ENCODE assay signal across 17 mouse cellular contexts in the genomic region with DNA sequence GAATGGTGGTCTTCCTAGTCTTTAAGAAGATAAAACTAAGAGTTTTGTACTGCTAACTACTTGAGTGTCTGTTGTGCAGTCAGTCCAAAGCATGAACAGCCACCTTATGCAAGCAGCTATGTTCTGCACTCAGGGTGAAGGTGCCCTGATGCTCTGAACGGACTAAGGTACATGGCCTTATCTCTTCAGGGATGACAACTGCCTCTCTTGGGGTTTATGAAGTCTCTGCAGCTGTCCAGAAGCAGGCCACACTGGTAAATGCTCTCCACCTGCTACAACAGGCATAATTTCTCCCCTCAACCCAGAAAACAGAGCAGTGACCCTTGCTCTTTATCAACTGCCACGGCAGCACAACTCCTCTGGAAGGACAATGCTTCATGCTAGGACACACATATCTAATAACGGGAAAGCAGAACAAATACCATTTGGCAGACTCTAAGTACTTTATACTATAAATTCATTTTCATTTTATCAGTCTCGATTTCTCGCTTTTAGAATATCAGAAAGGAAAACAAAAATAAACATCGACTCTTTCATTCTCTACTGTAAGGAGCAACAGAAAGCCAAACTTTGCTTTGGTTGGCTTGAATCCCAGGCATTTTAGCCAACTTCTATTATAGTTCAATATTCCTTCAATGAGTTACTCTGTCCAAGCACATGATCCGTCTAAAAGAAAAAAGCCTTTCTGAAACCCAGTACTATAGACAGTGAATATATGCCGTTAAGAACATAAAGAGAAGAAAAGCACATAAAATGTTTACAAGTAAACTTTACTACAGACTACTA. TPM values are rescaled to one million over a fixed set of nuclear protein-coding genes. Genes with fewer than 3 reads are reported as not detected.
DNase-seq lines count a peak whose midpoint lies in the region; ATAC-seq and TF ChIP-seq lines count a peak whose summit lies in the region.
"Had no signal": no experiment of that assay in that cellular context is flagged by ENCODE, and none has a peak within 500 bp of the region (broad histone marks: within the 10 kb centered on the region; RNA-seq: fewer than 3 reads in every experiment).

No protein-coding gene starts in this region.

- H3K4me2 ChIP-seq in heart, embryonic 13.5 days = peak overlapping the region; percentile 25; the same call in 1 of the 2 replicates
- peak overlapping the region; percentile 6; the same call in 1 of the 2 replicates for H3K4me2 ChIP-seq in midbrain, postnatal 0 days (ENCODE audit: low read depth, low read length, poor library complexity, severe bottlenecking)
- no peak overlapping the region for H3K4me2 ChIP-seq in embryonic facial prominence, embryonic 13.5 days
- H3K4me2 ChIP-seq in liver, postnatal 0 days (ENCODE audit: low read depth, low read length) = peak overlapping the region; percentile 55
- no peak overlapping the region for H3K4me2 ChIP-seq in forebrain, embryonic 15.5 days (replicated peaks)
- H3K4me2 ChIP-seq: midbrain, embryonic 12.5 days; neural tube, embryonic 12.5 days had no signal

- WGBS in heart, embryonic 13.5 days = 45% methylated on average over 8 of the region's 8 CpGs
- 57% methylated on average over 8 of the region's 8 CpGs for WGBS in midbrain, postnatal 0 days
- 80% methylated on average over 8 of the region's 8 CpGs for WGBS in midbrain, embryonic 10.5 days
- 64% methylated on average over 8 of the region's 8 CpGs for WGBS in embryonic facial prominence, embryonic 13.5 days
- WGBS in liver, postnatal 0 days (ENCODE audit: insufficient replicate concordance) = 48% methylated on average over 8 of the region's 8 CpGs
- 60% methylated on average over 8 of the region's 8 CpGs for WGBS in forebrain, embryonic 15.5 days

- H3K4me3 ChIP-seq in heart, embryonic 13.5 days = no peak overlapping the region
- no peak overlapping the region for H3K4me3 ChIP-seq in midbrain, postnatal 0 days (ENCODE audit: low read depth, low read length)
- no peak overlapping the region for H3K4me3 ChIP-seq in midbrain, embryonic 10.5 days
- no peak overlapping the region for H3K4me3 ChIP-seq in embryonic facial prominence, embryonic 13.5 days
- H3K4me3 ChIP-seq in liver, postnatal 0 days (ENCODE audit: low read depth, low read length) = peak overlapping the region; percentile 4; the same call in 1 of the 2 replicates
- H3K4me3 ChIP-seq in forebrain, embryonic 15.5 days = no peak overlapping the region
- H3K4me3 ChIP-seq: layer of hippocampus, adult 2 months; midbrain, embryonic 12.5 days; neural tube, embryonic 12.5 days had no signal

- no peaks in the 10 kb centered on the region; the same call in 1 of the 2 replicates for H3K36me3 ChIP-seq in heart, embryonic 13.5 days
- no peaks in the 10 kb centered on the region for H3K36me3 ChIP-seq in midbrain, postnatal 0 days (ENCODE audit: insufficient read depth, low read length)
- no peaks in the 10 kb centered on the region for H3K36me3 ChIP-seq in midbrain, embryonic 10.5 days
- no peaks in the 10 kb centered on the region for H3K36me3 ChIP-seq in embryonic facial prominence, embryonic 13.5 days
- H3K36me3 ChIP-seq in liver, postnatal 0 days (replicated peaks; ENCODE audit: insufficient read depth, low read length) = no peaks in the 10 kb centered on the region
- no peaks in the 10 kb centered on the region for H3K36me3 ChIP-seq in forebrain, embryonic 15.5 days
- H3K36me3 ChIP-seq: midbrain, embryonic 12.5 days; neural tube, embryonic 12.5 days had no signal

- H3K9me3 ChIP-seq in heart, embryonic 13.5 days = no peaks in the 10 kb centered on the region
- H3K9me3 ChIP-seq in midbrain, postnatal 0 days (ENCODE audit: low read length) = no peaks in the 10 kb centered on the region
- H3K9me3 ChIP-seq in midbrain, embryonic 10.5 days (replicated peaks) = no peaks in the 10 kb centered on the region
- H3K9me3 ChIP-seq in embryonic facial prominence, embryonic 13.5 days = no peaks in the 10 kb centered on the region
- H3K9me3 ChIP-seq in liver, postnatal 0 days (ENCODE audit: low read length) = no peaks in the 10 kb centered on the region
- no peaks in the 10 kb centered on the region for H3K9me3 ChIP-seq in forebrain, embryonic 15.5 days
- H3K9me3 ChIP-seq: midbrain, embryonic 12.5 days; neural tube, embryonic 12.5 days had no signal

- intact Hi-C loops in heart, postnatal 25 days (cut with DNase I) = no loop called here

- no peak for TF ChIP-seq EP300 in liver, postnatal 0 days (IDR thresholded peaks at IDR 0.05; ENCODE audit: low read depth)

- H3K9ac ChIP-seq in heart, embryonic 13.5 days = peak overlapping the region; percentile 54; the same call in 1 of the 2 replicates
- no peak overlapping the region for H3K9ac ChIP-seq in midbrain, postnatal 0 days (replicated peaks; ENCODE audit: low read length, poor library complexity, severe bottlenecking)
- no peak overlapping the region for H3K9ac ChIP-seq in embryonic facial prominence, embryonic 13.5 days
- no peak overlapping the region for H3K9ac ChIP-seq in liver, postnatal 0 days (replicated peaks)
- H3K9ac ChIP-seq in forebrain, embryonic 15.5 days (replicated peaks) = no peak overlapping the region
- H3K9ac ChIP-seq: midbrain, embryonic 12.5 days; neural tube, embryonic 12.5 days had no signal

- no peak for TF ChIP-seq CTCF in midbrain, postnatal 0 days (IDR thresholded peaks at IDR 0.05)
- TF ChIP-seq CTCF in liver, postnatal 0 days (IDR thresholded peaks at IDR 0.05; ENCODE audit: low read depth) = no peak

- H3K27ac ChIP-seq in heart, embryonic 13.5 days (replicated peaks) = peak overlapping the region; percentile 48
- no peak overlapping the region for H3K27ac ChIP-seq in midbrain, postnatal 0 days (ENCODE audit: low read depth, low read length)
- H3K27ac ChIP-seq in midbrain, embryonic 10.5 days (replicated peaks) = no peak overlapping the region
- 0 out of 2 replicates have a peak overlapping the region, but pooled peaks have one; percentile 13 for H3K27ac ChIP-seq in embryonic facial prominence, embryonic 13.5 days
- peak overlapping the region; percentile 55 for H3K27ac ChIP-seq in liver, postnatal 0 days (ENCODE audit: low read depth)
- H3K27ac ChIP-seq in forebrain, embryonic 15.5 days (replicated peaks) = no peak overlapping the region
- H3K27ac ChIP-seq: layer of hippocampus, adult 2 months; midbrain, embryonic 12.5 days; neural tube, embryonic 12.5 days had no signal

- peaks cover 61% of the 10 kb centered on the region for H3K4me1 ChIP-seq in heart, embryonic 13.5 days
- peaks cover 5% of the 10 kb centered on the region; the same call in 1 of the 2 replicates for H3K4me1 ChIP-seq in midbrain, postnatal 0 days (ENCODE audit: insufficient read depth, low read length)
- H3K4me1 ChIP-seq in midbrain, embryonic 10.5 days = peaks cover 55% of the 10 kb centered on the region
- peaks cover 50% of the 10 kb centered on the region for H3K4me1 ChIP-seq in embryonic facial prominence, embryonic 13.5 days
- peaks cover 23% of the 10 kb centered on the region for H3K4me1 ChIP-seq in liver, postnatal 0 days (ENCODE audit: insufficient read depth)
- H3K4me1 ChIP-seq in forebrain, embryonic 15.5 days = peaks cover 32% of the 10 kb centered on the region

- DNase-seq in heart, postnatal 25 days (ENCODE audit: low spot score) = no peak
- no peak for DNase-seq in midbrain, postnatal 0 days (ENCODE audit: low spot score)
- DNase-seq in midbrain, embryonic 10.5 days (ENCODE audit: low spot score) = no peak
- DNase-seq in liver, postnatal 0 days = no peak
- no peak for DNase-seq in left cerebral cortex, adult 8-10 months (ENCODE audit: low spot score in 2 of 2)
- DNase-seq: adrenal gland, postnatal 14 days; cerebellum, adult 11 months; heart, postnatal 4 days; kidney, adult 18-20 months; lung, postnatal 10 days had no signal

- no peaks in the 10 kb centered on the region for H3K27me3 ChIP-seq in heart, embryonic 13.5 days (replicated peaks)
- H3K27me3 ChIP-seq in midbrain, postnatal 0 days (ENCODE audit: insufficient read depth, low read length) = no peaks in the 10 kb centered on the region
- H3K27me3 ChIP-seq in midbrain, embryonic 10.5 days (ENCODE audit: low read depth, poor library complexity, severe bottlenecking) = peaks cover 17% of the 10 kb centered on the region
- H3K27me3 ChIP-seq in embryonic facial prominence, embryonic 13.5 days = no peaks in the 10 kb centered on the region
- H3K27me3 ChIP-seq in liver, postnatal 0 days (ENCODE audit: insufficient read depth, low read length) = no peaks in the 10 kb centered on the region
- H3K27me3 ChIP-seq in forebrain, embryonic 15.5 days = no peaks in the 10 kb centered on the region
- H3K27me3 ChIP-seq: CH12.LX; midbrain, embryonic 12.5 days; neural tube, embryonic 12.5 days had no signal

- no peak for ATAC-seq in heart, embryonic 13.5 days (ENCODE audit: extremely low read depth, insufficient number of reproducible peaks, low FRiP score, low TSS enrichment)
- ATAC-seq in midbrain, postnatal 0 days (ENCODE audit: low FRiP score) = no peak
- no peak for ATAC-seq in embryonic facial prominence, embryonic 13.5 days (ENCODE audit: insufficient number of reproducible peaks, insufficient read depth, low FRiP score, low TSS enrichment, low read depth)
- ATAC-seq in liver, postnatal 0 days = no peak
- ATAC-seq in forebrain, embryonic 15.5 days (replicated peaks) = no peak

RNA-seq across cellular contexts. Expression of gene Fbxw4, which starts 3.1 kb away (rescaled TPM):
- 3.3 and 3.8 TPM in 2 replicates for polyA plus RNA-seq in heart, embryonic 13.5 days (2015; fragmentation: Nextera tagmentation; extraction: Ambion mirVana)
- total RNA-seq in heart, postnatal 25 days (2021) = 10 to 100 TPM; 29.7 to 30.4 TPM
- total RNA-seq in midbrain, postnatal 0 days (2014; rRNA removed) = 30.9 and 41.8 TPM in 2 replicates
- 5.6 and 6.0 TPM in 2 replicates for polyA plus RNA-seq in midbrain, postnatal 0 days (2015; fragmentation: Nextera tagmentation; extraction: Ambion mirVana)
- polyA plus RNA-seq in midbrain, embryonic 10.5 days (2016; fragmentation: Nextera tagmentation; extraction: Ambion mirVana) = 3.3 and 3.9 TPM in 2 replicates
- 6.2 and 6.9 TPM in 2 replicates for polyA plus RNA-seq in embryonic facial prominence, embryonic 13.5 days (2015; fragmentation: Nextera tagmentation; extraction: Ambion mirVana)
- polyA plus RNA-seq in liver, postnatal 0 days (2015; fragmentation: Nextera tagmentation; extraction: Ambion mirVana) = 2.2 and 3.0 TPM in 2 replicates
- 10 to 100 TPM; 38.2 to 42.3 (median 39.7) TPM for total RNA-seq in left cerebral cortex, adult 8-10 months (2022)
- 5.0 and 5.4 TPM in 2 replicates for polyA plus RNA-seq in forebrain, embryonic 15.5 days (2015; fragmentation: Nextera tagmentation; extraction: Ambion mirVana)

Comparison
In these comparisons a context has a peak if more than half of its experiments do, and no peak if none do; other contexts are left out.
1. H3K27ac ChIP-seq: peak in heart, embryonic 13.5 days (single experiment), embryonic facial prominence, embryonic 13.5 days (single experiment) and liver, postnatal 0 days (single experiment); none in midbrain, postnatal 0 days (single experiment), midbrain, embryonic 10.5 days (single experiment) and forebrain, embryonic 15.5 days (single experiment).
2. H3K4me2 ChIP-seq: peak in heart, embryonic 13.5 days (single experiment), midbrain, postnatal 0 days (single experiment) and liver, postnatal 0 days (single experiment); none in embryonic facial prominence, embryonic 13.5 days (single experiment) and forebrain, embryonic 15.5 days (single experiment).